Mouse (Mus musculus): Measurements from ENCODE around the gene Arhgdig.

The Arhgdig gene

GRCm38 (mm10) chr17:26207686-26208085 lies at the start of gene Arhgdig:
Gene Arhgdig, minus strand, starts transcription at chr17:26207786.
- WGBS = 78% methylated on average over 12 of the region's 12 CpGs

GRCm38 (mm10) chr17:26255313-26255712 lies 47.7 kb upstream of the Arhgdig start:
- 95% methylated on average over 7 of the region's 7 CpGs for WGBS

GRCm38 (mm10) chr17:26253399-26253798 lies 45.8 kb upstream of the Arhgdig start:
- WGBS = under 1% methylated on average over 24 of the region's 24 CpGs

- WGBS = under 1% methylated on average over 42 of the region's 43 CpGs
Measured at GRCm38 (mm10) chr17:26252539-26253251, 45.1 kb upstream of the Arhgdig start, which contains the start of gene Luc7l. Gene Luc7l, plus strand, starts transcription at chr17:26252896.

GRCm38 (mm10) chr17:26251886-26252538 lies 44.4 kb upstream of the Arhgdig start:
- whole genome bisulfite sequencing = 59% methylated on average over 4 of the region's 4 CpGs

GRCm38 (mm10) chr17:26244101-26244841 lies 36.7 kb upstream of the Arhgdig start, which contains the start of gene Fam234a:
Gene Fam234a, minus strand, starts transcription at chr17:26244242.
- 3% methylated on average over 33 of the region's 33 CpGs for WGBS

GRCm38 (mm10) chr17:26243471-26244100 lies 36.0 kb upstream of the Arhgdig start:
- WGBS = under 1% methylated on average over 32 of the region's 32 CpGs

GRCm38 (mm10) chr17:26240990-26241389 lies 33.4 kb upstream of the Arhgdig start:
- WGBS = 48% methylated on average over 6 of the region's 6 CpGs

GRCm38 (mm10) chr17:26240120-26240790 lies 32.7 kb upstream of the Arhgdig start:
- 80% methylated on average over 6 of the region's 6 CpGs for WGBS

GRCm38 (mm10) chr17:26239551-26239950 lies 32.0 kb upstream of the Arhgdig start:
- 61% methylated on average over 2 of the region's 2 CpGs for WGBS

- 85% methylated on average over 10 of the region's 10 CpGs for WGBS
Measured at GRCm38 (mm10) chr17:26237667-26238066, 30.1 kb upstream of the Arhgdig start.

GRCm38 (mm10) chr17:26235077-26235815 lies 27.7 kb upstream of the Arhgdig start:
- WGBS = 63% methylated on average over 13 of the region's 13 CpGs

- WGBS = 82% methylated on average over 8 of the region's 8 CpGs
Measured at GRCm38 (mm10) chr17:26234386-26234785, 26.8 kb upstream of the Arhgdig start.

GRCm38 (mm10) chr17:26232863-26233262 lies 25.3 kb upstream of the Arhgdig start:
- 77% methylated on average over 8 of the region's 8 CpGs for WGBS

- WGBS = 87% methylated on average over 5 of the region's 5 CpGs
Measured at GRCm38 (mm10) chr17:26231156-26231555, 23.6 kb upstream of the Arhgdig start.

GRCm38 (mm10) chr17:26229776-26230175 lies 22.2 kb upstream of the Arhgdig start:
- WGBS = 90% methylated on average over 5 of the region's 5 CpGs

GRCm38 (mm10) chr17:26225150-26225549 lies 17.6 kb upstream of the Arhgdig start:
- 89% methylated on average over 12 of the region's 12 CpGs for WGBS

- WGBS = 76% methylated on average over 2 of the region's 2 CpGs
Measured at GRCm38 (mm10) chr17:26221508-26221907, 13.9 kb upstream of the Arhgdig start.

- 90% methylated on average over 11 of the region's 11 CpGs for WGBS
Measured at GRCm38 (mm10) chr17:26212681-26213080, 5.1 kb upstream of the Arhgdig start.

- 94% methylated on average over 7 of the region's 7 CpGs for WGBS
Measured at GRCm38 (mm10) chr17:26212241-26212640, 4.7 kb upstream of the Arhgdig start.

- 59% methylated on average over 1 of the region's 1 CpGs for WGBS
Measured at GRCm38 (mm10) chr17:26206392-26206791, 1.2 kb downstream of the Arhgdig start.
